30 mouse cellular contexts compared by ENCODE assay signal in the genomic region with DNA sequence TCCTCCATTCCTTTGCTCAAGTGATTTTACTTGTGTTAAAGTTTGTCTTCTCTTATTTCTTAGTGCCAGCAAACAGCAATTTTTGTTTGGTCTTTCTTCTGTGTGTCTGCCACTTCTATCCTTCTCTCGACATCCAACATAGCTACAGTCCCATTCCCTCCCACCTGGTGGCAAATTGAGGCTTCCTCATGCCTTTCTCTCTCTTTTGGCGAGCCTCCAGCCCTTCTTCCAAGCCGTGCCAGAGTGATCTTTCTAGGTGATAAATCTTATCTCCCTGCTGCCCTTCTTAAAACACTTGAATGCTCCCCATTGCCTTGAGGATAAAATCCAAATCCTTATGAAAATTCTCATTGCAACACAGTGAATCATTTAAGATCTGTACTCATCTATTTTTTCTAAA.
DNase-seq lines count a peak whose midpoint lies in the region; ATAC-seq lines count a peak whose summit lies in the region.
"Had no signal": no experiment of that assay in that cellular context is flagged by ENCODE, and none has a peak within 500 bp of the region (broad histone marks: within the 10 kb centered on the region; RNA-seq: fewer than 3 reads in every experiment).

No protein-coding gene starts in this region.

- H3K27me3 ChIP-seq in liver, embryonic 11.5 days (replicated peaks; ENCODE audit: control insufficient read depth, insufficient read depth, low read length): no peaks in the 10 kb centered on the region
- H3K27me3 ChIP-seq: CH12.LX; embryonic facial prominence, embryonic 13.5 days; forebrain, embryonic 13.5 days; heart, embryonic 13.5 days had no signal

- H3K27ac ChIP-seq in liver, embryonic 11.5 days (ENCODE audit: low read depth, low read length): no peak overlapping the region
- H3K27ac ChIP-seq: embryonic facial prominence, embryonic 13.5 days; forebrain, embryonic 10.5 days; forebrain, embryonic 13.5 days; heart, adult 2 months; heart, embryonic 10.5 days; heart, embryonic 13.5 days; hindbrain, embryonic 14.5 days; hindbrain, postnatal 0 days had no signal

- no peak overlapping the region for H3K9ac ChIP-seq in liver, embryonic 11.5 days (ENCODE audit: low read depth, low read length)
- H3K9ac ChIP-seq: embryonic facial prominence, embryonic 13.5 days; forebrain, embryonic 13.5 days; heart, embryonic 13.5 days; hindbrain, embryonic 14.5 days had no signal

- WGBS in liver, embryonic 11.5 days: 49% methylated on average over 3 of the region's 3 CpGs

- no peak overlapping the region for H3K4me2 ChIP-seq in liver, embryonic 11.5 days
- H3K4me2 ChIP-seq: embryonic facial prominence, embryonic 13.5 days; forebrain, embryonic 13.5 days; heart, embryonic 13.5 days; hindbrain, embryonic 14.5 days had no signal

- intact Hi-C loops in left cerebral cortex, postnatal 4 days (cut with DNase I): loop anchor here (5.0 kb wide), 1 partner anchor 243 kb away; no protein-coding TSS in a partner anchor

- H3K4me1 ChIP-seq in liver, embryonic 11.5 days (replicated peaks; ENCODE audit: control insufficient read depth, insufficient read depth, low read length): no peaks in the 10 kb centered on the region
- H3K4me1 ChIP-seq: forebrain, embryonic 13.5 days; heart, embryonic 10.5 days had no signal

- ATAC-seq in liver, embryonic 11.5 days (replicated peaks; ENCODE audit: low FRiP score): no peak
- ATAC-seq: activated CD4-positive, CD25-positive, alpha-beta regulatory T cell, adult 4 months; forebrain, embryonic 13.5 days; forebrain, embryonic 16.5 days; hindbrain, postnatal 0 days; inflammation-experienced regulatory T-cells, adult 6 months; intestine, embryonic 16.5 days had no signal

- peak; percentile 3 to 6 for DNase-seq in cerebellum, adult 18-20 months
- DNase-seq in cerebellum, postnatal 36 days: no peak
- peak; percentile 7 for DNase-seq in left cerebral cortex, postnatal 4 days
- no peak for DNase-seq in left cerebral cortex, adult 18-20 months (ENCODE audit: low spot score in 2 of 2)
- peak; percentile 17 for DNase-seq in NIH3T3 (ENCODE audit: low read depth)
- DNase-seq in fat pad, adult 2 months (ENCODE audit: extremely low read depth, low read depth, low spot score): peak; percentile 49
- DNase-seq in liver, embryonic 11.5 days (ENCODE audit: low spot score): no peak
- DNase-seq: adrenal gland, postnatal 10 days; B cell, adult 2 months; cerebellum, adult 11 months; cerebellum, adult 9-10 months; gastrocnemius, postnatal 10 days; gastrocnemius, postnatal 36 days; heart, adult 2 months; heart, postnatal 14 days; heart, postnatal 4 days had no signal

- no peak overlapping the region for H3K4me3 ChIP-seq in liver, embryonic 11.5 days (ENCODE audit: low read depth, low read length)
- H3K4me3 ChIP-seq: embryonic facial prominence, embryonic 13.5 days; erythroblast, embryonic 14.5 days; forebrain, embryonic 10.5 days; forebrain, embryonic 13.5 days; heart, adult 2 months; heart, embryonic 10.5 days; heart, embryonic 13.5 days had no signal

- H3K36me3 ChIP-seq in liver, embryonic 11.5 days (ENCODE audit: control insufficient read depth, insufficient read depth, low read length): no peaks in the 10 kb centered on the region
- H3K36me3 ChIP-seq: embryonic facial prominence, embryonic 13.5 days; forebrain, embryonic 10.5 days; G1E; heart, embryonic 10.5 days; heart, embryonic 13.5 days had no signal

- no peaks in the 10 kb centered on the region for H3K9me3 ChIP-seq in liver, embryonic 11.5 days (ENCODE audit: control insufficient read depth, low read length)
- H3K9me3 ChIP-seq: embryonic facial prominence, embryonic 13.5 days; forebrain, embryonic 10.5 days; forebrain, embryonic 13.5 days; heart, embryonic 10.5 days; heart, embryonic 13.5 days had no signal

Comparison
In these comparisons a context has a peak if more than half of its experiments do, and no peak if none do; other contexts are left out.
1. DNase-seq: peak in cerebellum, adult 18-20 months (2 of 2), left cerebral cortex, postnatal 4 days (single experiment), NIH3T3 (single experiment) and fat pad, adult 2 months (single experiment); none in cerebellum, postnatal 36 days (0 of 2), left cerebral cortex, adult 18-20 months (0 of 2) and liver, embryonic 11.5 days (single experiment).